Mouse (Mus musculus): ENCODE results near the gene Jade1. TPM values are rescaled to one million over a fixed set of nuclear protein-coding genes. Genes with fewer than 3 reads are reported as not detected.

Gene Jade1
- total and polyA plus RNA-seq, 3 experiments, result 116 to 150 (median 134) TPM

DNA sequence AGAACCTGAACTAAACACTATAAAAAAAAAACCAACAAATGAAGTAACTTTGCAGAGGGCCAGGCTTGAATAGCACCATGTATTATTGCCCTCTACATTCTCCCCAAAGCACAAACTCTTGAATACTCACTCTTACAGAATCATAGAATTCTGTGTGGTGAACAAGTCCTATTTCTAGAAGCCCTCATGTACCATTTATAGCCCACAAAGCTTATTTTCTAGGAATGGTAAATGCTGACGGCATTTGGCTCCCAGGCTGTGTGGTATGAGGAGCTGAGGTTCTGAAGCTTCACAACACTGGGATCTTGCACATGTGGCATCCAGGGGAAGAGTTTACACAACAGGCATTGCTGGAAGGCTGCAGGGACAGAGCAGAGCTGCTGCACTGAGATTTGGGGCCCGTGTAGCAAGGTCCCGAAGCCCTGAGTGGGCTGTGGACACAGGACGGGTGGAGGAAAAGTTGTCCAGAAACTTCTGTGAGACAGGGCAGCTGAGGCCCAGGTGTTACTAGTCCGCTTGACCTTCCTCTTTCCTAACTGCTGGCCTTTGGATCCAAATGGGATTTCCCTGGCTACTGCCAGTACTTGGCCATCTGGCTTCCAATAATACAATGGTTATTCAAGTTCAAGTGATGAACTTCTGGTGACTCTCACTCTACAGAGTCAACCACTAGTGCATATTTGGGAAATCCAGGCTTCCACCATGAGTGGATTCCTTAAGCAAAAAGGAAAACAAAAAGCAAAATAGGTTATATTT, 58.9 kb downstream of the Jade1 start:
- Histone ChIP-seq H3K4me1 (ENCODE audit: control insufficient read depth in 1 of 2, insufficient read depth in 2 of 2, low read length in 2 of 2) (no peaks in the 10 kb centered on the region), H3K4me3 (ENCODE audit: control insufficient read depth in 1 of 2, insufficient read depth in 1 of 2, low read depth in 2 of 2, low read length in 2 of 2) (no peak overlapping the region), H3K9ac (ENCODE audit: control insufficient read depth, low read depth, low read length, poor library complexity, severe bottlenecking) (no peak overlapping the region), H3K79me2 (ENCODE audit: control insufficient read depth, insufficient read depth, low read length, poor library complexity) (no peaks in the 10 kb centered on the region), H3K27me3 (ENCODE audit: control insufficient read depth in 1 of 2, insufficient read depth in 2 of 2, low read length in 2 of 2) (no peaks in the 10 kb centered on the region), H3K27ac (ENCODE audit: control insufficient read depth, low read depth, low read length) (no peak overlapping the region), H3K36me3 (ENCODE audit: control insufficient read depth in 1 of 2, insufficient read depth in 2 of 2, low read length in 2 of 2) (peaks cover 5 to 16% of the 10 kb centered on the region in 2 experiments), H3K9me3 (replicated peaks; ENCODE audit: insufficient read depth, low read length) (no peaks in the 10 kb centered on the region)
- DNase-seq (ENCODE audit: low read depth, low spot score), result peak; percentile 10
- TF ChIP-seq POLR2AphosphoS2 (IDR thresholded peaks at IDR 0.05; ENCODE audit: low read length) (peak; percentile 18; the same call in 1 of the 2 replicates), HCFC1 (IDR thresholded peaks at IDR 0.05; ENCODE audit: low read depth, low read length) (no peak)

DNA sequence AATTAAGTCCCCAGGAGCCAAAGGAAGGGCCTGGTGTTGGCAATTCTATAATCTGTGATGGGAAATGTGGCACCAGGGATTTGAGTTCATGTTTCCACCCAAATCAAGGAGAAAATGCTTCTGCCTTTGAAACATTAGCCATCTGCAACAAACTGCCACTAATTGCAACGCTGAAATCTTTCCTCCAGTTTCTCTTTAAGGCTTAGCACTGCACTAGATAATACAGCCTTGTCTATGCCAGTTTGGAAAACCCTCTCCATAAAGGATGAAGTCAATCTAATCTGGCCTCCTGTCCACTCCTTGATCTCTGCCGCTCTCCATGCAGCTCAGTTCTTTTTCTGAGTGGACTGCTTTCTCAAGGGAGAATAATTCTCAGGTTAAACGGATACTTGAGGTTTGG, 62.5 kb downstream of the Jade1 start:
- H3K9ac ChIP-seq (ENCODE audit: control insufficient read depth, low read depth, low read length, poor library complexity, severe bottlenecking), result no peak overlapping the region
- no peaks in the 10 kb centered on the region for H3K9me3 ChIP-seq (replicated peaks; ENCODE audit: insufficient read depth, low read length)
- H3K4me1 ChIP-seq (ENCODE audit: control insufficient read depth in 1 of 2, insufficient read depth in 2 of 2, low read length in 2 of 2), result no peaks in the 10 kb centered on the region
- H3K4me3 ChIP-seq (ENCODE audit: control insufficient read depth in 1 of 2, insufficient read depth in 1 of 2, low read depth in 2 of 2, low read length in 2 of 2), result no peak overlapping the region
- no peaks in the 10 kb centered on the region for H3K27me3 ChIP-seq (ENCODE audit: control insufficient read depth in 1 of 2, insufficient read depth in 2 of 2, low read length in 2 of 2)
- TF ChIP-seq POLR2AphosphoS2 (IDR thresholded peaks at IDR 0.05; ENCODE audit: low read length), result 0 out of 2 replicates have a peak, but pooled peaks have one; percentile 2
- TF ChIP-seq ZC3H11A (IDR thresholded peaks at IDR 0.05; ENCODE audit: low read depth, low read length), result no peak
- TF ChIP-seq BHLHE40 (IDR thresholded peaks at IDR 0.05; ENCODE audit: borderline replicate concordance, low read depth, low read length), result 0 out of 2 replicates have a peak, but pooled peaks have one; percentile 20
- H3K36me3 ChIP-seq (ENCODE audit: control insufficient read depth in 1 of 2, insufficient read depth in 2 of 2, low read length in 2 of 2), result peaks cover 0 to 11% of the 10 kb centered on the region in 2 experiments; a peak in 2 of 4 replicates
- no peak overlapping the region for H3K27ac ChIP-seq (ENCODE audit: control insufficient read depth, low read depth, low read length)
- peak; percentile 23 for DNase-seq (ENCODE audit: low read depth, low spot score)
- H3K79me2 ChIP-seq (ENCODE audit: control insufficient read depth, insufficient read depth, low read length, poor library complexity), result no peaks in the 10 kb centered on the region

DNA sequence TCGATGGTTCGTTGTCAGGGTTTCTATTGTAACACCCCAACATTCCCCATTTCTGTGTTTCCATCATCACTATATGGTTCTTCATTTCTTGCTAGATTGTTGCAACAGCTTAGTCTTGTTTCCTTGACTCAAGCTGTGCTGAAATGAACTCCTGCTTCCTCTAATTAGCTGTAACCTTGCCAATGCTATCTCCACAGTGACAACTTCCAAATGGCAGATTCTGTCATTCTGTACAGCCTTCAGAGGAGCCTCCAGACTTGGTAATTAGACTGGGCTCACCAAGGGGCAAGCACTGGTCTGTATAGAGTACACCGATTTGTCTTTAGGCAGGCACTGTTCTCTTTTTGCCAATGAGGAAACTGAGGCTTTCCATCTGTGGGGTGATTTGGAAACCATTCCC, 63.0 kb downstream of the Jade1 start:
- H3K9ac ChIP-seq (ENCODE audit: control insufficient read depth, low read depth, low read length, poor library complexity, severe bottlenecking), result no peak overlapping the region
- no peak overlapping the region for H3K4me3 ChIP-seq (ENCODE audit: control insufficient read depth in 1 of 2, insufficient read depth in 1 of 2, low read depth in 2 of 2, low read length in 2 of 2)
- H3K4me1 ChIP-seq (ENCODE audit: control insufficient read depth in 1 of 2, insufficient read depth in 2 of 2, low read length in 2 of 2), result no peaks in the 10 kb centered on the region
- H3K36me3 ChIP-seq (ENCODE audit: control insufficient read depth in 1 of 2, insufficient read depth in 2 of 2, low read length in 2 of 2), result peaks cover 0 to 11% of the 10 kb centered on the region in 2 experiments; a peak in 2 of 4 replicates
- DNase-seq (ENCODE audit: low read depth, low spot score), result peak; percentile 51
- H3K27me3 ChIP-seq (ENCODE audit: control insufficient read depth in 1 of 2, insufficient read depth in 2 of 2, low read length in 2 of 2), result no peaks in the 10 kb centered on the region
- no peaks in the 10 kb centered on the region for H3K79me2 ChIP-seq (ENCODE audit: control insufficient read depth, insufficient read depth, low read length, poor library complexity)
- no peaks in the 10 kb centered on the region for H3K9me3 ChIP-seq (replicated peaks; ENCODE audit: insufficient read depth, low read length)
- no peak for TF ChIP-seq GABPA (IDR thresholded peaks at IDR 0.05; ENCODE audit: low read depth, low read length)
- no peak for TF ChIP-seq NELFE (IDR thresholded peaks at IDR 0.05; ENCODE audit: low read depth, low read length)
- TF ChIP-seq E2F4 (IDR thresholded peaks at IDR 0.05; ENCODE audit: borderline replicate concordance, low read depth, low read length), result no peak
- no peak for TF ChIP-seq NRF1 (IDR thresholded peaks at IDR 0.05; ENCODE audit: insufficient read depth, low read depth, low read length, poor library complexity, severe bottlenecking)
- TF ChIP-seq MYC (IDR thresholded peaks at IDR 0.05; ENCODE audit: low read depth, low read length), result no peak
- no peak for TF ChIP-seq MYB (IDR thresholded peaks at IDR 0.05; ENCODE audit: low read depth, low read length)
- TF ChIP-seq SMC3 (IDR thresholded peaks at IDR 0.05; ENCODE audit: low read depth, low read length), result no peak
- no peak overlapping the region for H3K27ac ChIP-seq (ENCODE audit: control insufficient read depth, low read depth, low read length)
